Mouse (Mus musculus) effector memory CD4-positive, alpha-beta T cell, adult 5 months (primary cell): ENCODE measurements around the gene Srarp. TPM values are rescaled to one million over a fixed set of nuclear protein-coding genes. Genes with fewer than 3 reads are reported as not detected.

ENCODE experiments used
- polyA plus RNA-seq: library from polyadenylated mRNA; unstranded; fragments of 100-300 nt; shearing (Covaris generic); gene quantifications from one replicate; pipeline ENCODE4 v1.2.1, GENCODE M21; 2017

The Srarp gene
- not detected for polyA plus RNA-seq

GRCm38 (mm10) chr4:141435974-141436373 lies at the start of gene Srarp:
TSS of gene Srarp (minus strand) at chr4:141436105.

GRCm38 (mm10) chr4:141444451-141445327 lies 8.8 kb upstream of the Srarp start, which contains the start of gene Zbtb17:
TSS of gene Zbtb17 (plus strand) at chr4:141444654.

GRCm38 (mm10) chr4:141420192-141420829 lies 15.6 kb downstream of the Srarp start, which contains the start of gene Hspb7:
TSS of gene Hspb7 (plus strand) at chr4:141420779.

GRCm38 (mm10) chr4:141415924-141416323 lies 20.0 kb downstream of the Srarp start, which contains the start of gene Clcnkb:
TSS of gene Clcnkb (minus strand) at chr4:141416014.

GRCm38 (mm10) chr4:141398545-141398944 lies 37.4 kb downstream of the Srarp start, which contains the start of gene Clcnka:
TSS of gene Clcnka (minus strand) at chr4:141398724.

Other genes with a start within 250 kb of the Srarp start
- 2.1 TPM for gene Rsg1, start 222.1 kb downstream of the Srarp start, polyA plus RNA-seq
- not detected for gene Arhgef19, start 196.6 kb downstream of the Srarp start, polyA plus RNA-seq
- not detected for gene Epha2, start 134.9 kb downstream of the Srarp start, polyA plus RNA-seq
- gene Fam131c, start 67.9 kb downstream of the Srarp start, polyA plus RNA-seq: not detected
- gene Clcnka, start 37.4 kb downstream of the Srarp start, polyA plus RNA-seq: not detected
- gene Clcnkb, start 20.1 kb downstream of the Srarp start, polyA plus RNA-seq: not detected
- not detected for gene Hspb7, start 15.3 kb downstream of the Srarp start, polyA plus RNA-seq
- 37.9 TPM for gene Zbtb17, start 8.5 kb upstream of the Srarp start, polyA plus RNA-seq
- gene Spen, start 102.5 kb upstream of the Srarp start, polyA plus RNA-seq: 30.0 TPM
- not detected for gene Fblim1, start 170.0 kb upstream of the Srarp start, polyA plus RNA-seq
- 0.29 TPM for gene Tmem82, start 182.5 kb upstream of the Srarp start, polyA plus RNA-seq
- not detected for gene Slc25a34, start 187.7 kb upstream of the Srarp start, polyA plus RNA-seq
- 9.1 TPM for gene Plekhm2, start 228.8 kb upstream of the Srarp start, polyA plus RNA-seq
- gene Rsc1a1, start 249.5 kb upstream of the Srarp start, polyA plus RNA-seq: not detected